In genomic region chr5:137682526-137682925, GRCm38 (mm10) we compare ENCODE assay signal across 13 mouse cellular contexts. TPM values are rescaled to one million over a fixed set of nuclear protein-coding genes. Genes with fewer than 3 reads are reported as not detected.
DNase-seq lines count a peak whose midpoint lies in the region; ATAC-seq and TF ChIP-seq lines count a peak whose summit lies in the region.
"Had no signal": no experiment of that assay in that cellular context is flagged by ENCODE, and none has a peak within 500 bp of the region (broad histone marks: within the 10 kb centered on the region; RNA-seq: fewer than 3 reads in every experiment).

No protein-coding gene starts in this region.

- H3K36me3 ChIP-seq in heart, embryonic 13.5 days = peaks cover 9% of the 10 kb centered on the region
- H3K36me3 ChIP-seq in stomach, embryonic 15.5 days = no peaks in the 10 kb centered on the region
- no peaks in the 10 kb centered on the region for H3K36me3 ChIP-seq in stomach, postnatal 0 days (ENCODE audit: control insufficient read depth, insufficient read depth, low read length)
- peaks cover 48% of the 10 kb centered on the region for H3K36me3 ChIP-seq in liver, embryonic 12.5 days

- TF ChIP-seq EP300 in stomach, postnatal 0 days (optimal IDR thresholded peaks at IDR 0.05) = no peak

- ATAC-seq in heart, embryonic 13.5 days (ENCODE audit: extremely low read depth, insufficient number of reproducible peaks, low FRiP score, low TSS enrichment) = no peak
- ATAC-seq in stomach, embryonic 15.5 days (ENCODE audit: insufficient read depth, low FRiP score, low read depth) = no peak
- ATAC-seq in stomach, postnatal 0 days (ENCODE audit: low FRiP score, low TSS enrichment) = no peak
- no peak for ATAC-seq in liver, embryonic 12.5 days

- H3K9ac ChIP-seq in heart, embryonic 13.5 days = no peak overlapping the region
- H3K9ac ChIP-seq in stomach, embryonic 15.5 days = no peak overlapping the region
- H3K9ac ChIP-seq in stomach, postnatal 0 days (ENCODE audit: low read length) = no peak overlapping the region
- H3K9ac ChIP-seq in liver, embryonic 12.5 days = peak overlapping the region; percentile 92

- no peaks in the 10 kb centered on the region for H3K27me3 ChIP-seq in heart, embryonic 13.5 days (replicated peaks)
- H3K27me3 ChIP-seq in stomach, embryonic 15.5 days (replicated peaks) = no peaks in the 10 kb centered on the region
- H3K27me3 ChIP-seq in stomach, postnatal 0 days (ENCODE audit: control insufficient read depth, insufficient read depth, low read length) = no peaks in the 10 kb centered on the region
- H3K27me3 ChIP-seq in liver, embryonic 12.5 days (replicated peaks) = no peaks in the 10 kb centered on the region

- H3K4me1 ChIP-seq in heart, embryonic 13.5 days = peaks cover 38% of the 10 kb centered on the region
- peaks cover 5% of the 10 kb centered on the region for H3K4me1 ChIP-seq in stomach, embryonic 15.5 days
- peaks cover 5% of the 10 kb centered on the region; the same call in 1 of the 2 replicates for H3K4me1 ChIP-seq in stomach, postnatal 0 days (replicated peaks; ENCODE audit: control insufficient read depth, insufficient read depth)
- peaks cover 77% of the 10 kb centered on the region for H3K4me1 ChIP-seq in liver, embryonic 12.5 days

- intact Hi-C loops in heart, postnatal 14 days (cut with DNase I) = no loop called here

- peak overlapping the region; percentile 87; the same call in 1 of the 2 replicates for H3K4me2 ChIP-seq in heart, embryonic 13.5 days
- H3K4me2 ChIP-seq in stomach, embryonic 15.5 days = 0 out of 2 replicates have a peak overlapping the region, but pooled peaks have one; percentile 4
- no peak overlapping the region for H3K4me2 ChIP-seq in stomach, postnatal 0 days (replicated peaks; ENCODE audit: low read depth)
- peak overlapping the region; percentile 90 for H3K4me2 ChIP-seq in liver, embryonic 12.5 days

- peak overlapping the region; percentile 6; the same call in 1 of the 2 replicates for H3K4me3 ChIP-seq in heart, embryonic 13.5 days
- no peak overlapping the region for H3K4me3 ChIP-seq in stomach, embryonic 15.5 days (replicated peaks)
- H3K4me3 ChIP-seq in stomach, postnatal 0 days (ENCODE audit: low read depth, low read length) = no peak overlapping the region
- peak overlapping the region; percentile 90 for H3K4me3 ChIP-seq in liver, embryonic 12.5 days

- H3K27ac ChIP-seq in heart, embryonic 13.5 days (replicated peaks) = no peak overlapping the region
- H3K27ac ChIP-seq in stomach, embryonic 15.5 days = no peak overlapping the region
- H3K27ac ChIP-seq in stomach, postnatal 0 days (replicated peaks) = no peak overlapping the region
- H3K27ac ChIP-seq in liver, embryonic 12.5 days = peak overlapping the region; percentile 49; the same call in 1 of the 2 replicates

- WGBS in heart, embryonic 13.5 days = 89% methylated on average over 6 of the region's 6 CpGs
- WGBS in stomach, embryonic 15.5 days = 90% methylated on average over 6 of the region's 6 CpGs
- WGBS in stomach, postnatal 0 days = 86% methylated on average over 6 of the region's 6 CpGs
- WGBS in liver, embryonic 12.5 days (ENCODE audit: insufficient replicate concordance) = 91% methylated on average over 6 of the region's 6 CpGs

- DNase-seq in heart, postnatal 14 days = no peak
- DNase-seq in stomach, postnatal 0 days (ENCODE audit: low spot score) = no peak
- no peak for DNase-seq in embryo, embryonic 10.5 days (ENCODE audit: low spot score)
- DNase-seq in right cerebral cortex, postnatal 14 days = no peak
- no peak for DNase-seq in embryo, embryonic 11 days
- DNase-seq: cerebellum, adult 11 months; layer of hippocampus, postnatal 36 days; lung, postnatal 14 days had no signal

- no peak for TF ChIP-seq CTCF in stomach, postnatal 0 days (IDR thresholded peaks at IDR 0.05; ENCODE audit: low read depth)

- no peaks in the 10 kb centered on the region for H3K9me3 ChIP-seq in heart, embryonic 13.5 days
- no peaks in the 10 kb centered on the region for H3K9me3 ChIP-seq in stomach, embryonic 15.5 days
- no peaks in the 10 kb centered on the region for H3K9me3 ChIP-seq in stomach, postnatal 0 days (ENCODE audit: control insufficient read depth, low read length)
- no peaks in the 10 kb centered on the region for H3K9me3 ChIP-seq in liver, embryonic 12.5 days (replicated peaks)

RNA-seq across cellular contexts. Expression of gene Agfg2, which starts 2.0 kb away (rescaled TPM):
- 19.7 and 20.7 TPM in 2 replicates for polyA plus RNA-seq in heart, embryonic 13.5 days (2015; fragmentation: Nextera tagmentation; extraction: Ambion mirVana)
- total RNA-seq in heart, postnatal 14 days (2021) = 10 to 100 TPM; 13.0 to 13.9 TPM
- 18.1 and 23.1 TPM in 2 replicates for polyA plus RNA-seq in stomach, embryonic 15.5 days (2015; fragmentation: Nextera tagmentation; extraction: Ambion mirVana)
- polyA plus RNA-seq in stomach, postnatal 0 days (2015; fragmentation: Nextera tagmentation; extraction: Ambion mirVana) = 10.4 and 12.4 TPM in 2 replicates
- 44.3 and 47.2 TPM in 2 replicates for polyA plus RNA-seq in liver, embryonic 12.5 days (2016; fragmentation: Nextera tagmentation; extraction: Ambion mirVana)

RNA-seq across cellular contexts. Expression of gene Irs3, which starts 37.0 kb away (rescaled TPM):
- polyA plus RNA-seq in heart, embryonic 13.5 days (2015; fragmentation: Nextera tagmentation; extraction: Ambion mirVana) = 0.14 TPM in 1 of 2 replicates, not detected in the other
- total RNA-seq in heart, postnatal 14 days (2021) = under 1 TPM; 0.15 to 0.57 TPM
- polyA plus RNA-seq in stomach, embryonic 15.5 days (2015; fragmentation: Nextera tagmentation; extraction: Ambion mirVana) = 0.06 and 0.09 TPM in 2 replicates
- polyA plus RNA-seq in stomach, postnatal 0 days (2015; fragmentation: Nextera tagmentation; extraction: Ambion mirVana) = 0.07 and 0.15 TPM in 2 replicates
- polyA plus RNA-seq in liver, embryonic 12.5 days (2016; fragmentation: Nextera tagmentation; extraction: Ambion mirVana) = 0.05 and 0.07 TPM in 2 replicates
- total RNA-seq: hematopoietic stem cell, adult 5-6 weeks had no signal
- polyA plus RNA-seq: stomach, embryonic 14.5 days had no signal

RNA-seq across cellular contexts. Expression of gene Sap25, which starts 41.4 kb away (rescaled TPM):
- 3.9 and 4.1 TPM in 2 replicates for polyA plus RNA-seq in heart, embryonic 13.5 days (2015; fragmentation: Nextera tagmentation; extraction: Ambion mirVana)
- 1 to 10 TPM; 4.2 to 4.4 TPM for total RNA-seq in heart, postnatal 14 days (2021)
- polyA plus RNA-seq in stomach, embryonic 15.5 days (2015; fragmentation: Nextera tagmentation; extraction: Ambion mirVana) = 5.8 and 8.9 TPM in 2 replicates
- polyA plus RNA-seq in stomach, postnatal 0 days (2015; fragmentation: Nextera tagmentation; extraction: Ambion mirVana) = 3.7 and 4.1 TPM in 2 replicates
- polyA plus RNA-seq in liver, embryonic 12.5 days (2016; fragmentation: Nextera tagmentation; extraction: Ambion mirVana) = 6.0 and 6.5 TPM in 2 replicates

RNA-seq across cellular contexts. Expression of gene Gm20605, which starts 53.6 kb away (rescaled TPM):
- 5.5 TPM in 2 replicates for polyA plus RNA-seq in heart, embryonic 13.5 days (2015; fragmentation: Nextera tagmentation; extraction: Ambion mirVana)
- total RNA-seq in heart, postnatal 14 days (2021) = 1 to 10 TPM; 6.6 to 8.5 TPM
- 6.6 and 9.4 TPM in 2 replicates for polyA plus RNA-seq in stomach, embryonic 15.5 days (2015; fragmentation: Nextera tagmentation; extraction: Ambion mirVana)
- polyA plus RNA-seq in stomach, postnatal 0 days (2015; fragmentation: Nextera tagmentation; extraction: Ambion mirVana) = 2.4 and 3.4 TPM in 2 replicates
- 7.8 and 9.0 TPM in 2 replicates for polyA plus RNA-seq in liver, embryonic 12.5 days (2016; fragmentation: Nextera tagmentation; extraction: Ambion mirVana)

RNA-seq across cellular contexts. Expression of gene Lrch4, which starts 53.6 kb away (rescaled TPM):
- 21.8 and 24.2 TPM in 2 replicates for polyA plus RNA-seq in heart, embryonic 13.5 days (2015; fragmentation: Nextera tagmentation; extraction: Ambion mirVana)
- total RNA-seq in heart, postnatal 14 days (2021) = 10 to 100 TPM; 22.6 to 23.0 TPM
- 36.0 and 38.5 TPM in 2 replicates for polyA plus RNA-seq in stomach, embryonic 15.5 days (2015; fragmentation: Nextera tagmentation; extraction: Ambion mirVana)
- 22.5 and 27.0 TPM in 2 replicates for polyA plus RNA-seq in stomach, postnatal 0 days (2015; fragmentation: Nextera tagmentation; extraction: Ambion mirVana)
- polyA plus RNA-seq in liver, embryonic 12.5 days (2016; fragmentation: Nextera tagmentation; extraction: Ambion mirVana) = 33.4 and 36.0 TPM in 2 replicates

Comparison
In these comparisons a context has a peak if more than half of its experiments do, and no peak if none do; other contexts are left out.
1. H3K4me3 ChIP-seq: peak in heart, embryonic 13.5 days (single experiment) and liver, embryonic 12.5 days (single experiment); none in stomach, embryonic 15.5 days (single experiment) and stomach, postnatal 0 days (single experiment).